Mouse (Mus musculus): ENCODE results near the gene Ano4. TPM values are rescaled to one million over a fixed set of nuclear protein-coding genes. Genes with fewer than 3 reads are reported as not detected.

Ano4 gene
- polyA plus RNA-seq, 1 experiment: not detected

- Histone ChIP-seq H3K27ac (ENCODE audit: insufficient read depth, low read depth, low read length) (no peak overlapping the region), H3K4me3 (ENCODE audit: low read depth, low read length) (no peak overlapping the region), H3K4me1 (ENCODE audit: control insufficient read depth, insufficient read depth, insufficient read length, low read length) (no peaks in the 10 kb centered on the region), H3K36me3 (ENCODE audit: control insufficient read depth, insufficient read depth, low read length) (no peaks in the 10 kb centered on the region), H3K27me3 (ENCODE audit: control insufficient read depth, insufficient read depth, low read length) (no peaks in the 10 kb centered on the region)
- 80% methylated on average over 8 of the region's 8 CpGs for WGBS
- TF ChIP-seq CTCF (IDR thresholded peaks at IDR 0.05; ENCODE audit: extremely low read depth, insufficient read length, insufficient replicate concordance, low read depth, low read length): no peak
- TF ChIP-seq POLR2A (IDR thresholded peaks at IDR 0.05; ENCODE audit: low read depth, low read length): no peak
Measured at GRCm38 (mm10) chr10:89329806-89330205, 14.8 kb downstream of the Ano4 start.

- no peaks in the 10 kb centered on the region for H3K4me1 ChIP-seq (ENCODE audit: control insufficient read depth, insufficient read depth, insufficient read length, low read length)
- no peak for TF ChIP-seq CTCF (IDR thresholded peaks at IDR 0.05; ENCODE audit: extremely low read depth, insufficient read length, insufficient replicate concordance, low read depth, low read length)
- TF ChIP-seq POLR2A (IDR thresholded peaks at IDR 0.05; ENCODE audit: low read depth, low read length): no peak
- no peaks in the 10 kb centered on the region for H3K36me3 ChIP-seq (ENCODE audit: control insufficient read depth, insufficient read depth, low read length)
- no peak overlapping the region for H3K27ac ChIP-seq (ENCODE audit: insufficient read depth, low read depth, low read length)
- WGBS: 73% methylated on average over 8 of the region's 8 CpGs
- H3K27me3 ChIP-seq (ENCODE audit: control insufficient read depth, insufficient read depth, low read length): no peaks in the 10 kb centered on the region
- no peak overlapping the region for H3K4me3 ChIP-seq (ENCODE audit: low read depth, low read length)
Measured at GRCm38 (mm10) chr10:89328876-89329275, 15.7 kb downstream of the Ano4 start.

- Histone ChIP-seq H3K27me3 (ENCODE audit: control insufficient read depth, insufficient read depth, low read length) (no peaks in the 10 kb centered on the region), H3K27ac (ENCODE audit: insufficient read depth, low read depth, low read length) (no peak overlapping the region), H3K4me3 (ENCODE audit: low read depth, low read length) (no peak overlapping the region), H3K4me1 (ENCODE audit: control insufficient read depth, insufficient read depth, insufficient read length, low read length) (no peaks in the 10 kb centered on the region), H3K36me3 (ENCODE audit: control insufficient read depth, insufficient read depth, low read length) (no peaks in the 10 kb centered on the region)
- TF ChIP-seq POLR2A (IDR thresholded peaks at IDR 0.05; ENCODE audit: low read depth, low read length): no peak
- TF ChIP-seq CTCF (IDR thresholded peaks at IDR 0.05; ENCODE audit: extremely low read depth, insufficient read length, insufficient replicate concordance, low read depth, low read length): peak; percentile 75; the same call in 1 of the 2 replicates
- WGBS: 26% methylated on average over 15 of the region's 15 CpGs
Measured at GRCm38 (mm10) chr10:89327004-89327511, 17.5 kb downstream of the Ano4 start.

GRCm38 (mm10) chr10:89326383-89326782 is 18.2 kb downstream of the Ano4 start:
- H3K27me3 ChIP-seq (ENCODE audit: control insufficient read depth, insufficient read depth, low read length): no peaks in the 10 kb centered on the region
- H3K27ac ChIP-seq (ENCODE audit: insufficient read depth, low read depth, low read length): no peak overlapping the region
- TF ChIP-seq CTCF (IDR thresholded peaks at IDR 0.05; ENCODE audit: extremely low read depth, insufficient read length, insufficient replicate concordance, low read depth, low read length): no peak
- 73% methylated on average over 5 of the region's 5 CpGs for WGBS
- no peaks in the 10 kb centered on the region for H3K36me3 ChIP-seq (ENCODE audit: control insufficient read depth, insufficient read depth, low read length)
- no peaks in the 10 kb centered on the region for H3K4me1 ChIP-seq (ENCODE audit: control insufficient read depth, insufficient read depth, insufficient read length, low read length)
- no peak overlapping the region for H3K4me3 ChIP-seq (ENCODE audit: low read depth, low read length)

GRCm38 (mm10) chr10:89307566-89307965 is 37.0 kb downstream of the Ano4 start:
- no peak overlapping the region for H3K4me3 ChIP-seq (ENCODE audit: low read depth, low read length)
- no peaks in the 10 kb centered on the region for H3K4me1 ChIP-seq (ENCODE audit: control insufficient read depth, insufficient read depth, insufficient read length, low read length)
- no peaks in the 10 kb centered on the region for H3K27me3 ChIP-seq (ENCODE audit: control insufficient read depth, insufficient read depth, low read length)
- no peak for TF ChIP-seq CTCF (IDR thresholded peaks at IDR 0.05; ENCODE audit: extremely low read depth, insufficient read length, insufficient replicate concordance, low read depth, low read length)
- no peak for TF ChIP-seq POLR2A (IDR thresholded peaks at IDR 0.05; ENCODE audit: low read depth, low read length)
- no peaks in the 10 kb centered on the region for H3K36me3 ChIP-seq (ENCODE audit: control insufficient read depth, insufficient read depth, low read length)
- H3K27ac ChIP-seq (ENCODE audit: insufficient read depth, low read depth, low read length): no peak overlapping the region

GRCm38 (mm10) chr10:89300346-89300745 is 44.2 kb downstream of the Ano4 start:
- H3K4me3 ChIP-seq (ENCODE audit: low read depth, low read length): no peak overlapping the region
- H3K27me3 ChIP-seq (ENCODE audit: control insufficient read depth, insufficient read depth, low read length): no peaks in the 10 kb centered on the region
- H3K4me1 ChIP-seq (ENCODE audit: control insufficient read depth, insufficient read depth, insufficient read length, low read length): no peaks in the 10 kb centered on the region
- no peaks in the 10 kb centered on the region for H3K36me3 ChIP-seq (ENCODE audit: control insufficient read depth, insufficient read depth, low read length)
- H3K27ac ChIP-seq (ENCODE audit: insufficient read depth, low read depth, low read length): no peak overlapping the region
- WGBS: 54% methylated on average over 2 of the region's 2 CpGs
- TF ChIP-seq POLR2A (IDR thresholded peaks at IDR 0.05; ENCODE audit: low read depth, low read length) (no peak), CTCF (IDR thresholded peaks at IDR 0.05; ENCODE audit: extremely low read depth, insufficient read length, insufficient replicate concordance, low read depth, low read length) (no peak)

GRCm38 (mm10) chr10:89292784-89293183 is 51.8 kb downstream of the Ano4 start:
- TF ChIP-seq CTCF (IDR thresholded peaks at IDR 0.05; ENCODE audit: extremely low read depth, insufficient read length, insufficient replicate concordance, low read depth, low read length) (no peak), POLR2A (IDR thresholded peaks at IDR 0.05; ENCODE audit: low read depth, low read length) (no peak)
- H3K4me1 ChIP-seq (ENCODE audit: control insufficient read depth, insufficient read depth, insufficient read length, low read length): no peaks in the 10 kb centered on the region
- no peaks in the 10 kb centered on the region for H3K36me3 ChIP-seq (ENCODE audit: control insufficient read depth, insufficient read depth, low read length)
- H3K27ac ChIP-seq (ENCODE audit: insufficient read depth, low read depth, low read length): no peak overlapping the region
- H3K4me3 ChIP-seq (ENCODE audit: low read depth, low read length): no peak overlapping the region
- 72% methylated on average over 3 of the region's 3 CpGs for WGBS
- no peaks in the 10 kb centered on the region for H3K27me3 ChIP-seq (ENCODE audit: control insufficient read depth, insufficient read depth, low read length)

Measured in small intestine, adult 2 months (tissue).